ENCODE assay signal across 27 mouse cellular contexts in the genomic region with DNA sequence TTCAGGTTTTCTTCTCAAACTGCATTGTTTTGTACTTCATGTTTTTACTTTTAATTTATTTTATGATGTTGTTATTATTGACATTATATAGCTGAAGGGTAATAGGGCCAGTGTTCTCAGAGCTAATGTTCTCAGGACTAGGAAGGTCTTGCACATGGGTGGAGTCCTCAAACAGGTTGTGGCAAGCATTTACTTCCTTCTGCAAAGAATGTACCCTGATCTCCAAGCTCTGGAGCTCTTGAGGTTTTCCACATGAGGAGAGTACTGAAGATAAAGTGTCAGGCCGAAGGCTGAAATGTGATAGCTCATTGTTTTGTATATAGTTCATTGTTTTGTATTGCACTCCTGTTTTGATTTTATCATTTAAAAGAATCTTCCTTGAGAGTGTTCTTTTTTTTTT.
DNase-seq lines count a peak whose midpoint lies in the region; ATAC-seq and TF ChIP-seq lines count a peak whose summit lies in the region.
"Had no signal": no experiment of that assay in that cellular context is flagged by ENCODE, and none has a peak within 500 bp of the region (broad histone marks: within the 10 kb centered on the region; RNA-seq: fewer than 3 reads in every experiment).

No protein-coding gene starts in this region.

- no peak overlapping the region for H3K27ac ChIP-seq in lung, postnatal 0 days (ENCODE audit: low read length)
- no peak overlapping the region for H3K27ac ChIP-seq in MEL (ENCODE audit: control insufficient read depth, low read depth, low read length)
- H3K27ac ChIP-seq: embryonic facial prominence, embryonic 12.5 days; embryonic facial prominence, embryonic 15.5 days; forebrain, embryonic 10.5 days; forebrain, embryonic 12.5 days had no signal

- 58% methylated on average over 1 of the region's 1 CpGs for WGBS in lung, postnatal 0 days
- whole genome bisulfite sequencing in lung, adult 2 months, result 37% methylated on average over 1 of the region's 1 CpGs

- TF ChIP-seq CTCF in lung, postnatal 0 days (IDR thresholded peaks at IDR 0.05), result no peak
- no peak for TF ChIP-seq CTCF in lung, adult 2 months (IDR thresholded peaks at IDR 0.05; ENCODE audit: insufficient read depth, low read length)
- no peak for TF ChIP-seq CTCF in MEL (IDR thresholded peaks at IDR 0.05 in 2 of 3, conservative IDR thresholded peaks at IDR 0.05 in 1 of 3; ENCODE audit: control insufficient read depth in 1 of 3, insufficient read depth in 1 of 3, low read depth in 2 of 3, low read length in 3 of 3, poor library complexity in 1 of 3, severe bottlenecking in 1 of 3)

- no peaks in the 10 kb centered on the region for H3K79me2 ChIP-seq in MEL (ENCODE audit: control insufficient read depth, insufficient read depth, low read length, poor library complexity)

- no peaks in the 10 kb centered on the region for H3K4me1 ChIP-seq in lung, postnatal 0 days (ENCODE audit: insufficient read depth, low read depth, low read length)
- H3K4me1 ChIP-seq in lung, adult 2 months (ENCODE audit: control insufficient read depth, insufficient read depth, low read length), result peaks cover 7% of the 10 kb centered on the region
- H3K4me1 ChIP-seq in MEL (ENCODE audit: control insufficient read depth in 1 of 2, insufficient read depth in 2 of 2, low read length in 2 of 2), result peaks cover 0 to 6% of the 10 kb centered on the region in 2 experiments; a peak in 2 of 4 replicates
- H3K4me1 ChIP-seq: embryonic facial prominence, embryonic 12.5 days; embryonic facial prominence, embryonic 15.5 days; forebrain, embryonic 10.5 days; forebrain, embryonic 12.5 days had no signal

- no peak overlapping the region for H3K4me3 ChIP-seq in lung, postnatal 0 days (ENCODE audit: low read depth, low read length)
- H3K4me3 ChIP-seq in lung, adult 2 months (replicated peaks; ENCODE audit: extremely low read depth, low read depth, low read length), result no peak overlapping the region
- no peak overlapping the region for H3K4me3 ChIP-seq in MEL (ENCODE audit: control insufficient read depth in 1 of 2, insufficient read depth in 1 of 2, low read depth in 2 of 2, low read length in 2 of 2)
- H3K4me3 ChIP-seq: embryonic facial prominence, embryonic 12.5 days; embryonic facial prominence, embryonic 15.5 days; erythroblast, embryonic 14.5 days; forebrain, embryonic 10.5 days; forebrain, embryonic 12.5 days had no signal

- TF ChIP-seq EP300 in lung, postnatal 0 days (IDR thresholded peaks at IDR 0.05), result no peak
- 0 out of 4 replicates have a peak, but pooled peaks of 1 of the 2 experiments have one; percentile 20 for TF ChIP-seq EP300 in MEL (IDR thresholded peaks at IDR 0.05; ENCODE audit: low read depth in 1 of 2, low read length in 2 of 2)

- DNase-seq in lung, postnatal 0 days (ENCODE audit: low spot score), result peak; percentile 40
- DNase-seq in lung, adult 2 months, result no peak
- peak; percentile 9 for DNase-seq in lung, postnatal 36 days
- DNase-seq in lung, postnatal 4 days, result no peak
- DNase-seq in MEL (ENCODE audit: low read depth, low spot score), result peak; percentile 52
- no peak for DNase-seq in layer of hippocampus, adult 9-10 months (ENCODE audit: low spot score)
- DNase-seq: adrenal gland, adult 2 months; adrenal gland, postnatal 10 days; adrenal gland, postnatal 25 days; B cell, adult 2 months; cerebellum, adult 11 months; cerebellum, adult 18-20 months; cerebellum, adult 8-10 months; cerebellum, adult 9-11 months; cerebellum, postnatal 14 days; cerebellum, postnatal 36 days; embryo, embryonic 11 days had no signal

- H3K36me3 ChIP-seq in lung, postnatal 0 days (ENCODE audit: insufficient read depth, low read length), result peaks cover 29% of the 10 kb centered on the region
- H3K36me3 ChIP-seq in MEL (ENCODE audit: control insufficient read depth in 1 of 2, insufficient read depth in 2 of 2, low read length in 2 of 2), result peaks cover 9 to 40% of the 10 kb centered on the region in 2 experiments

- H3K9ac ChIP-seq in lung, postnatal 0 days (replicated peaks; ENCODE audit: low read depth), result no peak overlapping the region
- no peak overlapping the region for H3K9ac ChIP-seq in MEL (ENCODE audit: control insufficient read depth, low read depth, low read length, poor library complexity, severe bottlenecking)
- H3K9ac ChIP-seq: embryonic facial prominence, embryonic 12.5 days; embryonic facial prominence, embryonic 15.5 days; forebrain, embryonic 12.5 days had no signal

- TF ChIP-seq POLR2A in lung, adult 2 months (IDR thresholded peaks at IDR 0.05; ENCODE audit: borderline replicate concordance, extremely low read depth, low read depth, low read length), result no peak
- no peak for TF ChIP-seq POLR2A in MEL (IDR thresholded peaks at IDR 0.05; ENCODE audit: control insufficient read depth in 1 of 2, insufficient read depth in 1 of 2, low read depth in 1 of 2, low read length in 2 of 2, poor library complexity in 1 of 2)

- no peak overlapping the region for H3K4me2 ChIP-seq in lung, postnatal 0 days (replicated peaks; ENCODE audit: low read depth, low read length)
- H3K4me2 ChIP-seq: embryonic facial prominence, embryonic 12.5 days; embryonic facial prominence, embryonic 15.5 days; forebrain, embryonic 12.5 days had no signal

- no peak for TF ChIP-seq RAD21 in MEL (IDR thresholded peaks at IDR 0.05; ENCODE audit: low read depth, low read length)

- H3K9me3 ChIP-seq in lung, postnatal 0 days (ENCODE audit: low read length), result no peaks in the 10 kb centered on the region
- H3K9me3 ChIP-seq in MEL (replicated peaks; ENCODE audit: insufficient read depth, low read length), result no peaks in the 10 kb centered on the region
- H3K9me3 ChIP-seq: embryonic facial prominence, embryonic 12.5 days; embryonic facial prominence, embryonic 15.5 days; forebrain, embryonic 10.5 days; forebrain, embryonic 12.5 days; G1E had no signal

- H3K27me3 ChIP-seq in lung, postnatal 0 days (replicated peaks; ENCODE audit: insufficient read depth, low read length), result no peaks in the 10 kb centered on the region
- no peaks in the 10 kb centered on the region for H3K27me3 ChIP-seq in MEL (ENCODE audit: control insufficient read depth in 1 of 2, insufficient read depth in 2 of 2, low read length in 2 of 2)
- H3K27me3 ChIP-seq: CH12.LX; embryonic facial prominence, embryonic 12.5 days; embryonic facial prominence, embryonic 15.5 days; forebrain, embryonic 12.5 days had no signal

- ATAC-seq in lung, postnatal 0 days, result peak; percentile 62
- ATAC-seq: CD4-positive, CD25-positive, alpha-beta regulatory T cell, adult 4 months; forebrain, embryonic 14.5 days; forebrain, embryonic 16.5 days had no signal

TF ChIP-seq in MEL, 35 proteins besides CTCF, POLR2A, EP300 and RAD21:
- no peak for TF ChIP-seq NELFE (IDR thresholded peaks at IDR 0.05; ENCODE audit: low read depth, low read length)
- 0 out of 2 replicates have a peak, but pooled peaks have one; percentile 18 for TF ChIP-seq HCFC1 (IDR thresholded peaks at IDR 0.05; ENCODE audit: low read depth, low read length)
- no peak for TF ChIP-seq MAX (IDR thresholded peaks at IDR 0.05; ENCODE audit: low read length)
- TF ChIP-seq USF2 (IDR thresholded peaks at IDR 0.05; ENCODE audit: borderline replicate concordance in 1 of 2, insufficient read depth in 1 of 2, low read depth in 1 of 2, low read length in 2 of 2), result no peak
- TF ChIP-seq SIN3A (IDR thresholded peaks at IDR 0.05; ENCODE audit: low read length), result peak; percentile 38; the same call in 1 of the 2 replicates
- no peak for TF ChIP-seq UBTF (IDR thresholded peaks at IDR 0.05; ENCODE audit: borderline replicate concordance, insufficient read depth, low read depth, low read length)
- 0 out of 2 replicates have a peak, but pooled peaks have one; percentile 9 for TF ChIP-seq ETS1 (IDR thresholded peaks at IDR 0.05; ENCODE audit: low read depth, low read length)
- no peak for TF ChIP-seq POLR2AphosphoS5 (IDR thresholded peaks at IDR 0.05; ENCODE audit: borderline replicate concordance, low read depth, low read length)
- 0 out of 2 replicates have a peak, but pooled peaks have one; percentile 17 for TF ChIP-seq GATA1 (IDR thresholded peaks at IDR 0.05; ENCODE audit: low read depth, low read length)
- no peak for TF ChIP-seq CHD1 (IDR thresholded peaks at IDR 0.05; ENCODE audit: low read depth, low read length)
- no peak for TF ChIP-seq MXI1 (IDR thresholded peaks at IDR 0.05; ENCODE audit: low read depth, low read length)
- no peak for TF ChIP-seq MAFK (IDR thresholded peaks at IDR 0.05; ENCODE audit: borderline replicate concordance, low read depth, low read length)
TF ChIP-seq in MEL: peak in this region for 4.

Comparison
In these comparisons a context has a peak if more than half of its experiments do, and no peak if none do; other contexts are left out.
1. DNase-seq: peak in lung, postnatal 0 days (single experiment), lung, postnatal 36 days (single experiment) and MEL (single experiment); none in lung, adult 2 months (single experiment), lung, postnatal 4 days (0 of 2) and layer of hippocampus, adult 9-10 months (single experiment).